Comparison of ENCODE assay signal across 7 mouse cellular contexts in the genomic region with DNA sequence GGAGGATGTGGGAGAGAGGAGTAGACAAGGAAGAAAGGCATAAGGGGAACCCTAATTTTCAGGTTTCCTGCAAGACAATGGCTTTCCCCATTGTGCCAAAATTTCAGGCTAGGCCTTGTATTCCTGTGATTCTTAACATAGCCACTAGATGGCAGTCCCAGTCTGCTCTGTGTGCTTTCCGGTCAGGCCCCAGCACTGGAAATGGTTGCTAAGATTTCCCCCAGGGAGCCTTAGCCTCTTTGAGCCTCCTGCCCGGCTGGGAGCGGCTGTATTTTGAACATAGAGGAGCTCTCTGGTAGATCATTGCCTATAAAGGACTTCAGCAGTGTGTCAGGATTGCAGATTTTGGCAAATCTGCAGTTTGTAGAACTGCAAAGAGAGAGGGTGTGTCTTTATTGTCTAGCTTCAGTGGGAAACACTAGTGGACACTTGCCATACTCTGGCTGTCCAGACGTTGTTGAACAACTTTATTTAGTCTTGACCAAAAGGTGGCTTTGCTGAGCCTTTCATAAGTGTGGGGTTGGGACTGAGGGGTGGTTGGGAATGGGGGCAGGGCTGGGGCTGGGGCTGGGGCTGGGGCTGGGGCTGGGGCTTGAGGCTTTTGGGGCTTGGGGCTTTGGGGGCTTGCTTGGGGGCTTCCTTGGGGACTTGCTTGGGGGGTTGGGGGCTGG. TPM values are rescaled to one million over a fixed set of nuclear protein-coding genes. Genes with fewer than 3 reads are reported as not detected.
DNase-seq lines count a peak whose midpoint lies in the region; ATAC-seq lines count a peak whose summit lies in the region.

No protein-coding gene starts in this region.

- H3K9me3 ChIP-seq in forebrain, embryonic 16.5 days (ENCODE audit: control insufficient read depth, low read length): no peaks in the 10 kb centered on the region
- H3K9me3 ChIP-seq in hindbrain, embryonic 11.5 days (ENCODE audit: control insufficient read depth, low read length): no peaks in the 10 kb centered on the region

- no peak overlapping the region for H3K4me3 ChIP-seq in forebrain, embryonic 16.5 days (replicated peaks; ENCODE audit: low read length)
- no peak overlapping the region for H3K4me3 ChIP-seq in hindbrain, embryonic 11.5 days (ENCODE audit: low read depth, low read length)

- peak; percentile 10 for DNase-seq in T-cell, adult 2 months (ENCODE audit: low spot score)
- DNase-seq in cerebellum, adult 18-20 months: peak; percentile 60 to 73
- DNase-seq in hindbrain, embryonic 11.5 days (ENCODE audit: low spot score): peak; percentile 86
- DNase-seq in layer of hippocampus, adult 9-10 months (ENCODE audit: low spot score): peak; percentile 52
- peak; percentile 61 for DNase-seq in lung, postnatal 25 days (ENCODE audit: low spot score)
- peak; percentile 89 for DNase-seq in retina, postnatal 1 day

- H3K27ac ChIP-seq in forebrain, embryonic 16.5 days (ENCODE audit: low read length): 0 out of 2 replicates have a peak overlapping the region, but pooled peaks have one; percentile 49
- no peak overlapping the region for H3K27ac ChIP-seq in hindbrain, embryonic 11.5 days (ENCODE audit: low read depth, low read length)

- peak overlapping the region; percentile 26; the same call in 1 of the 2 replicates for H3K4me2 ChIP-seq in forebrain, embryonic 16.5 days (ENCODE audit: low read length)
- H3K4me2 ChIP-seq in hindbrain, embryonic 11.5 days (replicated peaks; ENCODE audit: low read depth, low read length): no peak overlapping the region

- 2% methylated on average over 4 of the region's 4 CpGs for WGBS in forebrain, embryonic 16.5 days
- 5% methylated on average over 4 of the region's 4 CpGs for WGBS in hindbrain, embryonic 11.5 days

- peaks cover 11% of the 10 kb centered on the region for H3K4me1 ChIP-seq in forebrain, embryonic 16.5 days (replicated peaks; ENCODE audit: control insufficient read depth, insufficient read depth, low read length)
- H3K4me1 ChIP-seq in hindbrain, embryonic 11.5 days (replicated peaks; ENCODE audit: control insufficient read depth, insufficient read depth, low read length): no peaks in the 10 kb centered on the region

- no peaks in the 10 kb centered on the region for H3K27me3 ChIP-seq in forebrain, embryonic 16.5 days (replicated peaks; ENCODE audit: control insufficient read depth, insufficient read depth, low read length)
- H3K27me3 ChIP-seq in hindbrain, embryonic 11.5 days (ENCODE audit: control insufficient read depth, insufficient read depth, low read length): no peaks in the 10 kb centered on the region

- ATAC-seq in forebrain, embryonic 16.5 days: peak; percentile 79
- peak; percentile 66 for ATAC-seq in hindbrain, embryonic 11.5 days (ENCODE audit: low FRiP score)

- H3K9ac ChIP-seq in forebrain, embryonic 16.5 days (replicated peaks; ENCODE audit: low read depth, low read length): peak overlapping the region; percentile 48; the same call in 1 of the 2 replicates
- H3K9ac ChIP-seq in hindbrain, embryonic 11.5 days (ENCODE audit: low read depth, low read length): no peak overlapping the region

- H3K36me3 ChIP-seq in forebrain, embryonic 16.5 days (ENCODE audit: control insufficient read depth, insufficient read depth): no peaks in the 10 kb centered on the region
- H3K36me3 ChIP-seq in hindbrain, embryonic 11.5 days (ENCODE audit: control insufficient read depth, insufficient read depth, low read length): no peaks in the 10 kb centered on the region

RNA-seq across cellular contexts. Expression of a gene that starts 8.1 kb away (rescaled TPM):
- polyA plus RNA-seq in forebrain, embryonic 16.5 days (2015; fragmentation: Nextera tagmentation; extraction: Ambion mirVana): 1.0 and 1.4 TPM in 2 replicates
- polyA plus RNA-seq in hindbrain, embryonic 11.5 days (2014; fragmentation: Nextera tagmentation; extraction: Ambion mirVana): 2.9 and 3.4 TPM in 2 replicates

Comparison
In these comparisons a context has a peak if more than half of its experiments do, and no peak if none do; other contexts are left out.
1. DNase-seq: peak in every context shown above with its lines; median percentile 89 in retina, postnatal 1 day; 86 in hindbrain, embryonic 11.5 days; 66 in cerebellum, adult 18-20 months; 61 in lung, postnatal 25 days; 52 in layer of hippocampus, adult 9-10 months; 10 in T-cell, adult 2 months.